Mouse (Mus musculus) C2C12 (cell line): ENCODE measurements at regions not wholly inside any gene's neighbourhood (a gene's known extent, or its start where the extent isn't known, plus 50 kb on each side); places are given as distances from the start of the nearest gene placed in this dataset.

Experiments
- CTCF ChIP-seq: IDR thresholded peaks from one replicate; pipeline ENCODE4 v1.5.1; 2011; ENCODE audit not compliant: control insufficient read depth, insufficient read depth, insufficient read length
- FOSL1 ChIP-seq: IDR thresholded peaks from one replicate; pipeline ENCODE4 v1.8.0; 2011; ENCODE audit warnings: mild to moderate bottlenecking, low read length; ENCODE audit not compliant: poor library complexity, insufficient read depth, severe bottlenecking
- MAX ChIP-seq: IDR thresholded peaks from one replicate; pipeline ENCODE4 v1.6.1; 2011; ENCODE audit warnings: mild to moderate bottlenecking, control low read depth
- USF1 ChIP-seq: IDR thresholded peaks from one replicate; pipeline ENCODE4 v1.6.1; 2011; ENCODE audit warnings: low read depth, mild to moderate bottlenecking, control low read depth, moderate library complexity

- TF ChIP-seq USF1 (no peak), MAX (no peak), FOSL1 (no peak), CTCF (no peak)
Measured at GRCm38 (mm10) chr14:105732221-105733012, 164.2 kb downstream of the Spry2 start.
